Comparison of ENCODE assay signal across 8 mouse cellular contexts in the genomic region with DNA sequence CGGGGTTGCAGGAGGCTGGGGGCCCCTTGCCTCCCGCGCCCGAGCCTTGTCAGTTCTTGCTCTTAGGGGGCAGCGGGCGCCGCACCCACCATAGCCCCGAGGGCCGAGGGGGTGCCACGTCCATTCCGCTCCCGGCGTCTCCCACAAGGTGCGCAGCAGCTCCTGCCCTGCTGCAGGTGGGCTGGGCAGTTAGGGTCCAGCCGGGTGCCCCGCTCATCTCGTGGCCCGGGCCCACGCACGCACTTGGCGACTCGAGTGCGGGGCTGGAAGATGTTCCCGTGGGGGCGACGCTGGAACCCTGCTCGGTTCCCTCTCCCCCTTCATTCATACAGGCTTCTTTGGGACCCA. TPM values are rescaled to one million over a fixed set of nuclear protein-coding genes. Genes with fewer than 3 reads are reported as not detected.
DNase-seq lines count a peak whose midpoint lies in the region; ATAC-seq and TF ChIP-seq lines count a peak whose summit lies in the region.

No protein-coding gene starts in this region.

- peak overlapping the region; percentile 80 for H3K4me2 ChIP-seq in heart, embryonic 13.5 days

- peaks cover 5% of the 10 kb centered on the region for H3K27me3 ChIP-seq in heart, embryonic 13.5 days (replicated peaks)
- no peaks in the 10 kb centered on the region for H3K27me3 ChIP-seq in MEL (ENCODE audit: control insufficient read depth in 1 of 2, insufficient read depth in 2 of 2, low read length in 2 of 2)
- peaks cover under 1% of the 10 kb centered on the region for H3K27me3 ChIP-seq in megakaryocyte, embryonic 14.5 days (replicated peaks)

- H3K4me3 ChIP-seq in heart, embryonic 13.5 days, result peak overlapping the region; percentile 80
- peak overlapping the region; percentile 84 to 90 for H3K4me3 ChIP-seq in MEL (ENCODE audit: control insufficient read depth in 1 of 2, insufficient read depth in 1 of 2, low read depth in 2 of 2, low read length in 2 of 2)
- peak overlapping the region; percentile 96 for H3K4me3 ChIP-seq in megakaryocyte, embryonic 14.5 days (replicated peaks)

- H3K4me1 ChIP-seq in heart, embryonic 13.5 days, result peaks cover 22% of the 10 kb centered on the region
- peaks cover 0 to 3% of the 10 kb centered on the region in 2 experiments; a peak in 2 of 4 replicates for H3K4me1 ChIP-seq in MEL (ENCODE audit: control insufficient read depth in 1 of 2, insufficient read depth in 2 of 2, low read length in 2 of 2)
- peaks cover 47% of the 10 kb centered on the region for H3K4me1 ChIP-seq in megakaryocyte, embryonic 14.5 days

- peak overlapping the region; percentile 46 for H3K27ac ChIP-seq in heart, embryonic 13.5 days (replicated peaks)
- peak overlapping the region; percentile 25 for H3K27ac ChIP-seq in MEL (ENCODE audit: control insufficient read depth, low read depth, low read length)

- peaks cover 15% of the 10 kb centered on the region for H3K79me2 ChIP-seq in MEL (ENCODE audit: control insufficient read depth, insufficient read depth, low read length, poor library complexity)

- no peaks in the 10 kb centered on the region for H3K9me3 ChIP-seq in heart, embryonic 13.5 days
- no peaks in the 10 kb centered on the region for H3K9me3 ChIP-seq in MEL (replicated peaks; ENCODE audit: insufficient read depth, low read length)
- H3K9me3 ChIP-seq in megakaryocyte, embryonic 14.5 days, result no peaks in the 10 kb centered on the region

- TF ChIP-seq POLR2A in MEL (IDR thresholded peaks at IDR 0.05; ENCODE audit: control insufficient read depth in 1 of 2, insufficient read depth in 1 of 2, low read depth in 1 of 2, low read length in 2 of 2, poor library complexity in 1 of 2), result no peak

- peak overlapping the region; percentile 95 for H3K9ac ChIP-seq in heart, embryonic 13.5 days
- H3K9ac ChIP-seq in MEL (ENCODE audit: control insufficient read depth, low read depth, low read length, poor library complexity, severe bottlenecking), result peak overlapping the region; percentile 91

- no peaks in the 10 kb centered on the region for H3K36me3 ChIP-seq in heart, embryonic 13.5 days
- peaks cover 0 to 6% of the 10 kb centered on the region in 2 experiments; a peak in 2 of 4 replicates for H3K36me3 ChIP-seq in MEL (ENCODE audit: control insufficient read depth in 1 of 2, insufficient read depth in 2 of 2, low read length in 2 of 2)
- H3K36me3 ChIP-seq in megakaryocyte, embryonic 14.5 days (replicated peaks; ENCODE audit: low read length), result peaks cover 11% of the 10 kb centered on the region

- no peak for TF ChIP-seq CTCF in MEL (IDR thresholded peaks at IDR 0.05 in 2 of 3, conservative IDR thresholded peaks at IDR 0.05 in 1 of 3; ENCODE audit: control insufficient read depth in 1 of 3, insufficient read depth in 1 of 3, low read depth in 2 of 3, low read length in 3 of 3, poor library complexity in 1 of 3, severe bottlenecking in 1 of 3)

- TF ChIP-seq EP300 in MEL (IDR thresholded peaks at IDR 0.05; ENCODE audit: low read depth in 1 of 2, low read length in 2 of 2), result no peak

- under 1% methylated on average over 27 of the region's 27 CpGs for WGBS in heart, embryonic 13.5 days

- no peak for TF ChIP-seq RAD21 in MEL (IDR thresholded peaks at IDR 0.05; ENCODE audit: low read depth, low read length)

- no peak for ATAC-seq in heart, embryonic 13.5 days (ENCODE audit: extremely low read depth, insufficient number of reproducible peaks, low FRiP score, low TSS enrichment)
- ATAC-seq in granulocyte monocyte progenitor cell, adult 5-6 weeks (replicated peaks; ENCODE audit: poor library complexity, severe bottlenecking), result peak; percentile 18
- no peak for ATAC-seq in CD4-positive, CD25-positive, alpha-beta regulatory T cell, adult 4 months

- DNase-seq in heart, adult 9 months (ENCODE audit: low spot score in 2 of 2), result no peak
- no peak for DNase-seq in MEL (ENCODE audit: low read depth, low spot score)
- no peak for DNase-seq in gastrocnemius, adult 8-10 months (ENCODE audit: low spot score in 2 of 2)
- no peak for DNase-seq in spleen, postnatal 4 days (ENCODE audit: low spot score in 2 of 2)

TF ChIP-seq in MEL, 35 proteins besides CTCF, POLR2A, EP300 and RAD21:
- TF ChIP-seq ETS1 (IDR thresholded peaks at IDR 0.05; ENCODE audit: low read depth, low read length), result no peak
- TF ChIP-seq MAX (IDR thresholded peaks at IDR 0.05; ENCODE audit: low read length), result no peak

RNA-seq across cellular contexts. Expression of a gene that starts 0.4 kb away (rescaled TPM):
- polyA plus RNA-seq in heart, embryonic 13.5 days (2015; fragmentation: Nextera tagmentation; extraction: Ambion mirVana), result 52.4 and 55.8 TPM in 2 replicates
- total RNA-seq in MEL (2012; rRNA removed), result 30.5 and 32.9 TPM in 2 replicates
- 10 to 100 TPM in 1 of 2 experiments, not detected in 1; 44.8 TPM for polyA plus RNA-seq in MEL (2012; ENCODE audit: insufficient read depth in 1 of 2, insufficient read length in 2 of 2, low read depth in 1 of 2, low replicate concordance in 2 of 2, missing spikeins in 1 of 2)
- total RNA-seq in granulocyte monocyte progenitor cell, adult 5-6 weeks (2014; fragmentation: Nextera tagmentation), result 23.6 and 30.1 TPM in 2 replicates
- 28.3 and 34.1 TPM in 2 replicates for total RNA-seq in granulocyte monocyte progenitor cell, adult 5-6 weeks (2017)
- 55.9 and 94.6 TPM in 2 replicates for polyA plus RNA-seq in megakaryocyte, embryonic 14.5 days (2012; ENCODE audit: insufficient read depth, low replicate concordance)
- total RNA-seq in gastrocnemius, adult 8-10 months (2022), result 10 to 100 TPM; 29.4 to 37.1 (median 32.7) TPM
- polyA plus RNA-seq in CD4-positive, CD25-positive, alpha-beta regulatory T cell, adult 4 months (2017; shearing (Covaris generic)), result 10 to 100 TPM; 83.5 to 93.7 TPM

RNA-seq across cellular contexts. Expression of a gene that starts 36.7 kb away (rescaled TPM):
- polyA plus RNA-seq in heart, embryonic 13.5 days (2015; fragmentation: Nextera tagmentation; extraction: Ambion mirVana), result 0.13 TPM in 1 of 2 replicates, not detected in the other
- 0.15 and 0.20 TPM in 2 replicates for total RNA-seq in MEL (2012; rRNA removed)
- polyA plus RNA-seq in MEL (2012; ENCODE audit: insufficient read depth in 1 of 2, insufficient read length in 2 of 2, low read depth in 1 of 2, low replicate concordance in 2 of 2, missing spikeins in 1 of 2), result under 1 TPM in 1 of 2 experiments, not detected in 1; 0.06 TPM
- 0.60 and 3.1 TPM in 2 replicates for total RNA-seq in granulocyte monocyte progenitor cell, adult 5-6 weeks (2014; fragmentation: Nextera tagmentation)
- 0.43 TPM in 1 of 2 replicates, not detected in the other for total RNA-seq in granulocyte monocyte progenitor cell, adult 5-6 weeks (2017)
- 0.06 TPM in 1 of 2 replicates, not detected in the other for polyA plus RNA-seq in megakaryocyte, embryonic 14.5 days (2012; ENCODE audit: insufficient read depth, low replicate concordance)
- not detected for total RNA-seq in gastrocnemius, adult 8-10 months (2022)
- polyA plus RNA-seq in CD4-positive, CD25-positive, alpha-beta regulatory T cell, adult 4 months (2017; shearing (Covaris generic)), result 10 to 100 TPM; 92.7 to 95.9 TPM

Comparison
In these comparisons a context has a peak if more than half of its experiments do, and no peak if none do; other contexts are left out.
1. RNA of a gene that starts 36.7 kb away (polyA plus RNA-seq): 92.7 to 95.9 TPM in CD4-positive, CD25-positive, alpha-beta regulatory T cell, adult 4 months; 0.06 TPM in megakaryocyte, embryonic 14.5 days, 0.06 TPM in MEL and 0.13 TPM in heart, embryonic 13.5 days; every median in the first group is over 10 times any median in the second.
2. Peak in every context shown above with its lines, with median percentiles within 50 percentile points of each other: H3K4me3 ChIP-seq.